Mouse (Mus musculus): Measurements from ENCODE around the gene Cntn5. TPM values are rescaled to one million over a fixed set of nuclear protein-coding genes. Genes with fewer than 3 reads are reported as not detected.
A peak's percentile ranks its signal among the peaks of the same experiment; 100 is the strongest.

Cntn5 gene
- total RNA-seq, 2 experiments from 2014 or later: 23.1 to 25.2 TPM

GRCm38 (mm10) chr9:10522604-10523003, 382.0 kb downstream of the Cntn5 start:
- DNase-seq (ENCODE audit: extremely low spot score in 1 of 2, low spot score in 2 of 2): no peak
- intact Hi-C loops (cut with DNase I): no loop called here
- Histone ChIP-seq H3K4me3 (no peak overlapping the region), H3K27ac (no peak overlapping the region)
- no peak for TF ChIP-seq CTCF (IDR thresholded peaks at IDR 0.05)

- no peak for TF ChIP-seq CTCF (IDR thresholded peaks at IDR 0.05)
- no peak for DNase-seq (ENCODE audit: extremely low spot score in 1 of 2, low spot score in 2 of 2)
- no peak overlapping the region for H3K4me3 ChIP-seq
- intact Hi-C loops (cut with DNase I): no loop called here
- H3K27ac ChIP-seq: no peak overlapping the region
These were observed 383.5 kb downstream of the Cntn5 start for GRCm38 (mm10) chr9:10521054-10521453.

GRCm38 (mm10) chr9:10492243-10492642, 412.3 kb downstream of the Cntn5 start:
- intact Hi-C loops (cut with DNase I): no loop called here
- Histone ChIP-seq H3K4me3 (no peak overlapping the region), H3K27ac (no peak overlapping the region)
- TF ChIP-seq CTCF (IDR thresholded peaks at IDR 0.05): no peak
- DNase-seq (ENCODE audit: extremely low spot score in 1 of 2, low spot score in 2 of 2): no peak

GRCm38 (mm10) chr9:10471484-10472125, 433.0 kb downstream of the Cntn5 start:
- intact Hi-C loops (cut with DNase I): no loop called here
- TF ChIP-seq CTCF (IDR thresholded peaks at IDR 0.05): no peak
- Histone ChIP-seq H3K4me3 (no peak overlapping the region), H3K27ac (no peak overlapping the region)
- no peak for DNase-seq (ENCODE audit: extremely low spot score in 1 of 2, low spot score in 2 of 2)

- H3K4me3 ChIP-seq: no peak overlapping the region
- DNase-seq (ENCODE audit: extremely low spot score in 1 of 2, low spot score in 2 of 2): no peak
- peak; percentile 14 for TF ChIP-seq CTCF (IDR thresholded peaks at IDR 0.05)
- intact Hi-C loops (cut with DNase I): no loop called here
- no peak overlapping the region for H3K27ac ChIP-seq
These were observed 439.8 kb downstream of the Cntn5 start for GRCm38 (mm10) chr9:10464758-10465157.

GRCm38 (mm10) chr9:10457900-10458299, 446.7 kb downstream of the Cntn5 start:
- no peak overlapping the region for H3K27ac ChIP-seq
- no peak for DNase-seq (ENCODE audit: extremely low spot score in 1 of 2, low spot score in 2 of 2)
- intact Hi-C loops (cut with DNase I): no loop called here
- TF ChIP-seq CTCF (IDR thresholded peaks at IDR 0.05): no peak
- H3K4me3 ChIP-seq: no peak overlapping the region

- no peak for DNase-seq (ENCODE audit: extremely low spot score in 1 of 2, low spot score in 2 of 2)
- no peak for TF ChIP-seq CTCF (IDR thresholded peaks at IDR 0.05)
- Histone ChIP-seq H3K4me3 (no peak overlapping the region), H3K27ac (no peak overlapping the region)
- intact Hi-C loops (cut with DNase I): no loop called here
These were observed 455.5 kb downstream of the Cntn5 start for GRCm38 (mm10) chr9:10448987-10449563.

- TF ChIP-seq CTCF (IDR thresholded peaks at IDR 0.05): no peak
- H3K27ac ChIP-seq: no peak overlapping the region
- no peak for DNase-seq (ENCODE audit: extremely low spot score in 1 of 2, low spot score in 2 of 2)
- intact Hi-C loops (cut with DNase I): no loop called here
- H3K4me3 ChIP-seq: no peak overlapping the region
These were observed 457.2 kb downstream of the Cntn5 start for GRCm38 (mm10) chr9:10447220-10447837.

GRCm38 (mm10) chr9:10412075-10412474, 492.5 kb downstream of the Cntn5 start:
- H3K27ac ChIP-seq: no peak overlapping the region
- DNase-seq (ENCODE audit: extremely low spot score in 1 of 2, low spot score in 2 of 2): no peak
- TF ChIP-seq CTCF (IDR thresholded peaks at IDR 0.05): no peak
- intact Hi-C loops (cut with DNase I): no loop called here
- no peak overlapping the region for H3K4me3 ChIP-seq

- intact Hi-C loops (cut with DNase I): no loop called here
- no peak for TF ChIP-seq CTCF (IDR thresholded peaks at IDR 0.05)
- no peak overlapping the region for H3K27ac ChIP-seq
- DNase-seq (ENCODE audit: extremely low spot score in 1 of 2, low spot score in 2 of 2): no peak
- no peak overlapping the region for H3K4me3 ChIP-seq
These were observed 504.5 kb downstream of the Cntn5 start for GRCm38 (mm10) chr9:10400099-10400498.

GRCm38 (mm10) chr9:10389863-10390262, 514.7 kb downstream of the Cntn5 start:
- Histone ChIP-seq H3K4me3 (no peak overlapping the region), H3K27ac (no peak overlapping the region)
- no peak for DNase-seq (ENCODE audit: extremely low spot score in 1 of 2, low spot score in 2 of 2)
- TF ChIP-seq CTCF (IDR thresholded peaks at IDR 0.05): no peak; the same call in none of the 2 replicates
- intact Hi-C loops (cut with DNase I): no loop called here

GRCm38 (mm10) chr9:10384455-10384854, 520.1 kb downstream of the Cntn5 start:
- Histone ChIP-seq H3K4me3 (no peak overlapping the region), H3K27ac (no peak overlapping the region)
- TF ChIP-seq CTCF (IDR thresholded peaks at IDR 0.05): no peak
- intact Hi-C loops (cut with DNase I): no loop called here
- no peak for DNase-seq (ENCODE audit: extremely low spot score in 1 of 2, low spot score in 2 of 2)

- intact Hi-C loops (cut with DNase I): no loop called here
- Histone ChIP-seq H3K27ac (no peak overlapping the region), H3K4me3 (no peak overlapping the region)
- TF ChIP-seq CTCF (IDR thresholded peaks at IDR 0.05): no peak; the same call in none of the 2 replicates
- no peak for DNase-seq (ENCODE audit: extremely low spot score in 1 of 2, low spot score in 2 of 2)
These were observed 521.4 kb downstream of the Cntn5 start for GRCm38 (mm10) chr9:10383140-10383539.
